Mouse (Mus musculus) erythroblast, embryonic 14.5 days (primary cell): ENCODE measurements at regions not wholly inside any gene's neighbourhood (a gene's known extent, or its start where the extent isn't known, plus 50 kb on each side); places are given as distances from the start of the nearest gene placed in this dataset.

Source experiments
- GATA1 ChIP-seq: IDR thresholded peaks from 2 replicates; pipeline ENCODE4 v1.6.1; 2012; ENCODE audit warnings: low read length, inconsistent platforms, mixed read lengths
- TAL1 ChIP-seq: IDR thresholded peaks from 3 replicates; pipeline ENCODE4 v1.6.1; 2012; ENCODE audit warnings: low read length, inconsistent platforms, mixed read lengths

DNA sequence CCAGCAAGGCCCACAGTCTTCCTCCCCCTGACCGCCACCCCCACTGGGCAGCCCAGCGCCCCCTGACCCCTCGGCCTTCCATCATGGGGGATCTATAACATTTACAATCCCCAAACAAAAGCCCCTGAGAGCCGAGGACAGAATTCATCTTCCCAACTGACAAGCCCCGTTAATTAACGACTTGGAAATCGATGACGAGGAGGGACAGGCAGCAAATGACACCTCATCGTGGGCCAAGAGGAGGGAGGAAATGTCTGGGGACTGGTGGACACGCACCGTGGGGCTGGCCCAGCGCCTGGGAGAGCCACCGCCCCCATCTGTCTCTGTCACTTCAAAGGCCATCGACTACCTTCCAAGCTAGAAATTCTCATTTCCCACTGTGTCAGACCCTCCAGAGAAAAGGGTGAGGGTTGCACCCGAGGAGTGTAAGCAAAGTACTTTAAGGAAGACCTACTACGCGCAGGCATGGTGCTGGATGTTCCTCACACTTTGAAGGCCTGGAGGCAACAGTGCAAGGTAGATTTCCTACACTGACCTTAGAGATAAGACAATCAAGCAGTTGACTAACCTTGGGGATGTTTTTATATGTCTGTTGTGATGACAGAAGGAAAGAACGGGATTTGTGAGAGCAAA, 146.4 kb downstream of the Mrm1 start:
- TF ChIP-seq TAL1 (no peak), GATA1 (no peak)
